Mouse (Mus musculus): ENCODE measurements around the gene Fgd3. TPM values are rescaled to one million over a fixed set of nuclear protein-coding genes. Genes with fewer than 3 reads are reported as not detected.

Gene Fgd3
- polyA plus RNA-seq, 1 experiment, result 0.02 TPM

DNA sequence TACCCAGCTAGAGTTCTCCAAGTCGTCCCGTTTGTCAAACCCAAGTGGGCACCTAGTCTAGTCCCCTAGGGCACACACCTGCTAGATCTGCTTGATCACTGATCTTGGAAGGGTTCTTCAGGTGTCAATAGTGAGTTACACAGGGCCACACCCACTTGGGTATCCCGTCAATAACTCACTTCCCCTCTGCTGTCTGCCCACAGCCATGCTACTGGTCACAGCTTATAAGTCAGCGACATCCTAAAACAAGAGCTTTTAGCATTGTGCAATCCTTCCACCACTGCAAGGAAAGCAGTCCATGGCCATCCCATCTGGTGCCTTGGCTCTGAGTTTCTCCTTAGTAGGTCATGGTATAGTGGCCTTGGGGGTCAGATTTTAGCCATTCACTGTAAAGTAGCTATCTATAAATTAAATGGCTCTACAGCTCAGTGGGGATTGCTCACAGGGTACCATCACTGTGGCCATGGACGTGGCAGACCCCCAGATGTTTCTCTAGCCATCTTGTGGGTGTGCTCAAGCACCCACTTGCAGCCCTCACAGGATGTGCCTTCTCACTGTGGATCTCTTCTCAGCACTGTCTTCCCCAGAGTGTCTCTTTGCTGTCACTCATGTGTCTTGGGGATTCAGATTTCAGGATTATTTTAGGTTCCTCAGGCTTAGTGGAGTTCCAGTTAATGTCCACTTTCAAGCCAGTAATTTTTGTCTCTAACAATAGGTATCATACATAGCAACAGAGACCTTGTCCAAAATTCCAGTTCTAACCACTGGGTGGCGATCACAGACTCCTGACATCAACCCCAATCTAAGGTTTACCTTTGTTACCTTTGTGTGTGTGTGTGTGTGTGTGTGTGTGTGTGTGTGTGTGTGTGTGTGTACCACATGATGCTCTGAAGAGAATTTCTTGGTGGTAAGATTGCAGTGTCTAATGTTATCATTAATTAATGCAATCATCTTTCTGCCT lies 6.4 kb upstream of the Fgd3 start:
- no peaks in the 10 kb centered on the region for H3K9me3 ChIP-seq (ENCODE audit: control insufficient read depth, low read length)
- no peak overlapping the region for H3K4me3 ChIP-seq (replicated peaks)
- H3K27me3 ChIP-seq (ENCODE audit: control insufficient read depth), result no peaks in the 10 kb centered on the region
- no peaks in the 10 kb centered on the region for H3K36me3 ChIP-seq (ENCODE audit: control insufficient read depth)
- no peaks in the 10 kb centered on the region; the same call in 1 of the 2 replicates for H3K4me1 ChIP-seq (ENCODE audit: control insufficient read depth)
- no peak for TF ChIP-seq TAL1 (IDR thresholded peaks at IDR 0.05; ENCODE audit: low read length)
- no peak for TF ChIP-seq GATA1 (IDR thresholded peaks at IDR 0.05; ENCODE audit: low read length)

DNA sequence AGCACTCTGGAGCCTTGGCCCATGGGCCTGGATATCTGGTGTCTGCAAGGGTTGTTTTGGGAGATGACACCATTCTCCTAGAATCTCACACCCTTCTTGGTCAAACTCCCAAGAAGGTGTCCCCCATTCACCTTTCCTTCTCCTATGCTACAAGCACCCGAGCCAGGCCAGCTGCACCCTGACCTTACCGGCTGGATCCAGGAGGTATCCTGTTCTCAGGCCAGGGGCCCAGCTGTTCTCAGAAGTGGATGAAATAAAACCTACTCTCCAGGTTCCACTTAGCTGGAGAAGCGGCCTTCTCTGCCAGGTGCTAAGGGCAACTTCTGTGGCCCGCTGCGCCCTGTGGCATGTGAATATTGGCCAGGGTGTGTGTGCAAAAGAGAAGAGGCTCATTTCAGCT lies 4.8 kb upstream of the Fgd3 start:
- Histone ChIP-seq H3K27me3 (ENCODE audit: control insufficient read depth) (peaks cover 3% of the 10 kb centered on the region), H3K9me3 (ENCODE audit: control insufficient read depth, low read length) (no peaks in the 10 kb centered on the region), H3K4me1 (ENCODE audit: control insufficient read depth) (no peaks in the 10 kb centered on the region; the same call in 1 of the 2 replicates), H3K36me3 (ENCODE audit: control insufficient read depth) (no peaks in the 10 kb centered on the region), H3K4me3 (replicated peaks) (no peak overlapping the region)
- TF ChIP-seq GATA1 (IDR thresholded peaks at IDR 0.05; ENCODE audit: low read length), result no peak
- no peak for TF ChIP-seq TAL1 (IDR thresholded peaks at IDR 0.05; ENCODE audit: low read length)

GRCm38 (mm10) chr13:49322739-49323138 lies 2.6 kb upstream of the Fgd3 start:
- H3K27me3 ChIP-seq (ENCODE audit: control insufficient read depth), result peaks cover 3% of the 10 kb centered on the region
- H3K4me1 ChIP-seq (ENCODE audit: control insufficient read depth), result no peaks in the 10 kb centered on the region
- TF ChIP-seq GATA1 (IDR thresholded peaks at IDR 0.05; ENCODE audit: low read length) (no peak), TAL1 (IDR thresholded peaks at IDR 0.05; ENCODE audit: low read length) (no peak)
- no peaks in the 10 kb centered on the region for H3K36me3 ChIP-seq (ENCODE audit: control insufficient read depth)
- no peak overlapping the region for H3K4me3 ChIP-seq (replicated peaks)
- no peaks in the 10 kb centered on the region for H3K9me3 ChIP-seq (ENCODE audit: control insufficient read depth, low read length)

- H3K4me3 ChIP-seq (replicated peaks), result no peak overlapping the region
- H3K27me3 ChIP-seq (ENCODE audit: control insufficient read depth), result peaks cover 3% of the 10 kb centered on the region
- TF ChIP-seq TAL1 (IDR thresholded peaks at IDR 0.05; ENCODE audit: low read length) (no peak), GATA1 (IDR thresholded peaks at IDR 0.05; ENCODE audit: low read length) (no peak)
- no peaks in the 10 kb centered on the region for H3K9me3 ChIP-seq (ENCODE audit: control insufficient read depth, low read length)
- no peaks in the 10 kb centered on the region for H3K36me3 ChIP-seq (ENCODE audit: control insufficient read depth)
- H3K4me1 ChIP-seq (ENCODE audit: control insufficient read depth), result no peaks in the 10 kb centered on the region
Observed at GRCm38 (mm10) chr13:49322169-49322568, 2.1 kb upstream of the Fgd3 start.

DNA sequence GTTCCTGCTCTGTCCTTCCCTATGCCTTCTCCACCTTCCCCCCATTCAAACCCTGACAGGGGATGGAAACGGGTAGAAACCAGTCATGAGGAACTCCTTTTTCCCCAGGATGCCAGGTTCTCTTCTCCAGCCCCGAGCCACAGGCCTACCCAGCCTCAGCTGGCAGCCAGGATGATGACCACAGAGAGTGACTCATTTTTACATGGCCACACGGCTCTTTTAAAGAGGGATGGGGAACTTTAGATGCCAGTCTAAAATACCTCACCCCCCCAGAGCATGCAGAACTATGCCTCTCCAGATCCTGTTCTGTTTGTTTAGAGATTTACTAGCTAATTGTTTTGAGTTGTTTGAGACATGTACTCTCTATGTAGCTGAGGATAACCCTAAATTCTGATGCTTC lies 1.3 kb upstream of the Fgd3 start:
- no peaks in the 10 kb centered on the region for H3K9me3 ChIP-seq (ENCODE audit: control insufficient read depth, low read length)
- peaks cover 3% of the 10 kb centered on the region for H3K27me3 ChIP-seq (ENCODE audit: control insufficient read depth)
- no peak for TF ChIP-seq GATA1 (IDR thresholded peaks at IDR 0.05; ENCODE audit: low read length)
- TF ChIP-seq TAL1 (IDR thresholded peaks at IDR 0.05; ENCODE audit: low read length), result no peak
- H3K4me1 ChIP-seq (ENCODE audit: control insufficient read depth), result no peaks in the 10 kb centered on the region
- H3K4me3 ChIP-seq (replicated peaks), result no peak overlapping the region
- no peaks in the 10 kb centered on the region for H3K36me3 ChIP-seq (ENCODE audit: control insufficient read depth)

- Histone ChIP-seq H3K9me3 (ENCODE audit: control insufficient read depth, low read length) (no peaks in the 10 kb centered on the region), H3K4me1 (ENCODE audit: control insufficient read depth) (no peaks in the 10 kb centered on the region), H3K27me3 (ENCODE audit: control insufficient read depth) (peaks cover 3% of the 10 kb centered on the region), H3K4me3 (replicated peaks) (no peak overlapping the region), H3K36me3 (ENCODE audit: control insufficient read depth) (no peaks in the 10 kb centered on the region)
- TF ChIP-seq TAL1 (IDR thresholded peaks at IDR 0.05; ENCODE audit: low read length), result no peak
- TF ChIP-seq GATA1 (IDR thresholded peaks at IDR 0.05; ENCODE audit: low read length), result no peak
Observed at GRCm38 (mm10) chr13:49320514-49320913, 403 bp upstream of the Fgd3 start.

GRCm38 (mm10) chr13:49317914-49318313 lies 2.2 kb downstream of the Fgd3 start:
- Histone ChIP-seq H3K27me3 (ENCODE audit: control insufficient read depth) (peaks cover 3% of the 10 kb centered on the region), H3K36me3 (ENCODE audit: control insufficient read depth) (no peaks in the 10 kb centered on the region), H3K4me1 (ENCODE audit: control insufficient read depth) (no peaks in the 10 kb centered on the region), H3K4me3 (replicated peaks) (no peak overlapping the region), H3K9me3 (ENCODE audit: control insufficient read depth, low read length) (no peaks in the 10 kb centered on the region)
- TF ChIP-seq GATA1 (IDR thresholded peaks at IDR 0.05; ENCODE audit: low read length), result no peak
- no peak for TF ChIP-seq TAL1 (IDR thresholded peaks at IDR 0.05; ENCODE audit: low read length)

GRCm38 (mm10) chr13:49317508-49317907 lies 2.6 kb downstream of the Fgd3 start:
- no peak for TF ChIP-seq GATA1 (IDR thresholded peaks at IDR 0.05; ENCODE audit: low read length)
- no peak for TF ChIP-seq TAL1 (IDR thresholded peaks at IDR 0.05; ENCODE audit: low read length)
- Histone ChIP-seq H3K27me3 (ENCODE audit: control insufficient read depth) (peaks cover 3% of the 10 kb centered on the region), H3K9me3 (ENCODE audit: control insufficient read depth, low read length) (no peaks in the 10 kb centered on the region), H3K4me1 (ENCODE audit: control insufficient read depth) (no peaks in the 10 kb centered on the region), H3K36me3 (ENCODE audit: control insufficient read depth) (no peaks in the 10 kb centered on the region), H3K4me3 (replicated peaks) (no peak overlapping the region)

- no peaks in the 10 kb centered on the region for H3K9me3 ChIP-seq (ENCODE audit: control insufficient read depth, low read length)
- H3K27me3 ChIP-seq (ENCODE audit: control insufficient read depth), result peaks cover 3% of the 10 kb centered on the region
- no peaks in the 10 kb centered on the region for H3K4me1 ChIP-seq (ENCODE audit: control insufficient read depth)
- TF ChIP-seq TAL1 (IDR thresholded peaks at IDR 0.05; ENCODE audit: low read length), result no peak
- TF ChIP-seq GATA1 (IDR thresholded peaks at IDR 0.05; ENCODE audit: low read length), result no peak
- H3K4me3 ChIP-seq (replicated peaks), result no peak overlapping the region
- no peaks in the 10 kb centered on the region for H3K36me3 ChIP-seq (ENCODE audit: control insufficient read depth)
Observed at GRCm38 (mm10) chr13:49316386-49317162, 3.5 kb downstream of the Fgd3 start.

All from erythroblast, embryonic 14.5 days (primary cell).